Comparison of ENCODE assay signal across 22 mouse cellular contexts in the genomic region with DNA sequence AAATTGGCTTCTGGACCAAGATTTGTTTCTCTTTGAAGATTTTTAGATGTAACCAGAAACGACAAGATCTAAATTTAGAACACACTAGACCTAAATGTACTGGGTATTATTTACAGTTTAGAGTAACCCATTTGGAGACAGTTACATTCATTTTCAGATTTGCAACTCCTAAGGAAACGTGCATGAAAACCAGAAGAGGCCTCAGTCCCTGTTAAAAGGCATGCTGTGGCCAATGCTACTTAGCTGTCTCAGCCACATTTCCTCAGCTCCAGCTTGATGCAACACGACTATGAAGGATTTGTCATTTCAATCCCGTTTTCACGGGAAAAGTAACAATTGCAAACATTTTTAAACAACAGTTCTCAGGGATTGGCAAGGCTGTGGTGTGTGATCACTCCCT. TPM values are rescaled to one million over a fixed set of nuclear protein-coding genes. Genes with fewer than 3 reads are reported as not detected.
DNase-seq lines count a peak whose midpoint lies in the region; ATAC-seq and TF ChIP-seq lines count a peak whose summit lies in the region.
"Had no signal": no experiment of that assay in that cellular context is flagged by ENCODE, and none has a peak within 500 bp of the region (broad histone marks: within the 10 kb centered on the region; RNA-seq: fewer than 3 reads in every experiment).

No protein-coding gene starts in this region.

- H3K27ac ChIP-seq in embryonic facial prominence, embryonic 11.5 days (replicated peaks; ENCODE audit: low read depth, low read length) = no peak overlapping the region
- H3K27ac ChIP-seq in embryonic facial prominence, embryonic 10.5 days (replicated peaks) = no peak overlapping the region
- H3K27ac ChIP-seq in embryonic facial prominence, embryonic 13.5 days = peak overlapping the region; percentile 34; the same call in 1 of the 2 replicates
- no peak overlapping the region for H3K27ac ChIP-seq in midbrain, postnatal 0 days (ENCODE audit: low read depth, low read length)
- no peak overlapping the region for H3K27ac ChIP-seq in hindbrain, embryonic 14.5 days
- H3K27ac ChIP-seq: embryonic facial prominence, embryonic 12.5 days; forebrain, embryonic 12.5 days; gastrocnemius, adult 2 months; heart, embryonic 13.5 days had no signal

- H3K27me3 ChIP-seq in embryonic facial prominence, embryonic 11.5 days (ENCODE audit: control insufficient read depth, insufficient read depth, low read length) = no peaks in the 10 kb centered on the region
- H3K27me3 ChIP-seq in embryonic facial prominence, embryonic 10.5 days (replicated peaks; ENCODE audit: low read depth, poor library complexity, severe bottlenecking) = no peaks in the 10 kb centered on the region
- H3K27me3 ChIP-seq in embryonic facial prominence, embryonic 13.5 days = no peaks in the 10 kb centered on the region
- no peaks in the 10 kb centered on the region for H3K27me3 ChIP-seq in midbrain, postnatal 0 days (ENCODE audit: insufficient read depth, low read length)
- no peaks in the 10 kb centered on the region for H3K27me3 ChIP-seq in hindbrain, embryonic 14.5 days (ENCODE audit: control insufficient read depth, insufficient read depth, low read length)
- H3K27me3 ChIP-seq: CH12.LX; embryonic facial prominence, embryonic 12.5 days; forebrain, embryonic 12.5 days; heart, embryonic 13.5 days had no signal

- H3K9me3 ChIP-seq in embryonic facial prominence, embryonic 11.5 days (replicated peaks; ENCODE audit: control insufficient read depth, low read length) = no peaks in the 10 kb centered on the region
- no peaks in the 10 kb centered on the region for H3K9me3 ChIP-seq in embryonic facial prominence, embryonic 10.5 days
- H3K9me3 ChIP-seq in embryonic facial prominence, embryonic 13.5 days = no peaks in the 10 kb centered on the region
- no peaks in the 10 kb centered on the region for H3K9me3 ChIP-seq in midbrain, postnatal 0 days (ENCODE audit: low read length)
- H3K9me3 ChIP-seq in hindbrain, embryonic 14.5 days (ENCODE audit: control insufficient read depth, low read length) = no peaks in the 10 kb centered on the region
- H3K9me3 ChIP-seq: embryonic facial prominence, embryonic 12.5 days; forebrain, embryonic 12.5 days; heart, embryonic 13.5 days had no signal

- H3K4me2 ChIP-seq in embryonic facial prominence, embryonic 11.5 days (ENCODE audit: low read depth, low read length) = no peak overlapping the region
- no peak overlapping the region for H3K4me2 ChIP-seq in embryonic facial prominence, embryonic 13.5 days
- no peak overlapping the region for H3K4me2 ChIP-seq in midbrain, postnatal 0 days (ENCODE audit: low read depth, low read length, poor library complexity, severe bottlenecking)
- H3K4me2 ChIP-seq in hindbrain, embryonic 14.5 days (replicated peaks) = no peak overlapping the region
- H3K4me2 ChIP-seq: embryonic facial prominence, embryonic 12.5 days; forebrain, embryonic 12.5 days; heart, embryonic 13.5 days had no signal

- H3K9ac ChIP-seq in embryonic facial prominence, embryonic 11.5 days (replicated peaks; ENCODE audit: low read length) = no peak overlapping the region
- no peak overlapping the region for H3K9ac ChIP-seq in embryonic facial prominence, embryonic 13.5 days
- H3K9ac ChIP-seq in midbrain, postnatal 0 days (replicated peaks; ENCODE audit: low read length, poor library complexity, severe bottlenecking) = no peak overlapping the region
- H3K9ac ChIP-seq in hindbrain, embryonic 14.5 days = no peak overlapping the region
- H3K9ac ChIP-seq: embryonic facial prominence, embryonic 12.5 days; forebrain, embryonic 12.5 days; heart, embryonic 13.5 days had no signal

- H3K4me3 ChIP-seq in embryonic facial prominence, embryonic 11.5 days (ENCODE audit: low read depth, low read length) = no peak overlapping the region
- no peak overlapping the region for H3K4me3 ChIP-seq in embryonic facial prominence, embryonic 10.5 days
- H3K4me3 ChIP-seq in embryonic facial prominence, embryonic 13.5 days = no peak overlapping the region
- no peak overlapping the region for H3K4me3 ChIP-seq in midbrain, postnatal 0 days (ENCODE audit: low read depth, low read length)
- no peak overlapping the region for H3K4me3 ChIP-seq in hindbrain, embryonic 14.5 days (replicated peaks; ENCODE audit: low read length)
- H3K4me3 ChIP-seq: embryonic facial prominence, embryonic 12.5 days; forebrain, embryonic 12.5 days; gastrocnemius, adult 2 months; heart, embryonic 13.5 days had no signal

- H3K36me3 ChIP-seq in embryonic facial prominence, embryonic 11.5 days (replicated peaks; ENCODE audit: control insufficient read depth, insufficient read depth, low read depth, low read length) = no peaks in the 10 kb centered on the region
- H3K36me3 ChIP-seq in embryonic facial prominence, embryonic 10.5 days (replicated peaks) = no peaks in the 10 kb centered on the region
- no peaks in the 10 kb centered on the region for H3K36me3 ChIP-seq in embryonic facial prominence, embryonic 13.5 days
- H3K36me3 ChIP-seq in midbrain, postnatal 0 days (ENCODE audit: insufficient read depth, low read length) = no peaks in the 10 kb centered on the region
- H3K36me3 ChIP-seq in hindbrain, embryonic 14.5 days (replicated peaks; ENCODE audit: control insufficient read depth, insufficient read depth) = no peaks in the 10 kb centered on the region
- H3K36me3 ChIP-seq: embryonic facial prominence, embryonic 12.5 days; forebrain, embryonic 12.5 days; heart, embryonic 13.5 days had no signal

- DNase-seq in embryonic facial prominence, embryonic 11.5 days (ENCODE audit: low spot score) = peak; percentile 15
- no peak for DNase-seq in embryonic facial prominence, embryonic 10.5 days (ENCODE audit: low spot score)
- DNase-seq in NIH3T3 (ENCODE audit: low read depth) = peak; percentile 60
- DNase-seq in fibroblast of lung, adult 2 months (ENCODE audit: low read depth) = peak; percentile 80
- DNase-seq in midbrain, postnatal 0 days (ENCODE audit: low spot score) = no peak
- no peak for DNase-seq in hindbrain, embryonic 14.5 days (ENCODE audit: low spot score)
- DNase-seq: adrenal gland, postnatal 10 days; cerebellum, adult 18-20 months; cerebellum, adult 9-11 months; gastrocnemius, adult 2 months; gastrocnemius, postnatal 25 days; heart, postnatal 36 days; kidney, adult 11 months had no signal

- no peak for TF ChIP-seq CTCF in midbrain, postnatal 0 days (IDR thresholded peaks at IDR 0.05)

- no peaks in the 10 kb centered on the region for H3K4me1 ChIP-seq in embryonic facial prominence, embryonic 11.5 days (ENCODE audit: control insufficient read depth, insufficient read depth, low read length)
- peaks cover 6% of the 10 kb centered on the region; the same call in 1 of the 2 replicates for H3K4me1 ChIP-seq in embryonic facial prominence, embryonic 10.5 days
- peaks cover 8% of the 10 kb centered on the region; the same call in 1 of the 2 replicates for H3K4me1 ChIP-seq in embryonic facial prominence, embryonic 13.5 days
- H3K4me1 ChIP-seq in midbrain, postnatal 0 days (ENCODE audit: insufficient read depth, low read length) = no peaks in the 10 kb centered on the region
- no peaks in the 10 kb centered on the region for H3K4me1 ChIP-seq in hindbrain, embryonic 14.5 days (replicated peaks; ENCODE audit: control insufficient read depth, insufficient read depth, low read length)
- H3K4me1 ChIP-seq: embryonic facial prominence, embryonic 12.5 days; forebrain, embryonic 12.5 days; heart, embryonic 13.5 days had no signal

- WGBS in embryonic facial prominence, embryonic 11.5 days = 42% methylated on average over 5 of the region's 5 CpGs
- WGBS in embryonic facial prominence, embryonic 10.5 days = 75% methylated on average over 5 of the region's 5 CpGs
- 32% methylated on average over 5 of the region's 5 CpGs for WGBS in embryonic facial prominence, embryonic 13.5 days
- WGBS in midbrain, postnatal 0 days = 79% methylated on average over 5 of the region's 5 CpGs
- 86% methylated on average over 5 of the region's 5 CpGs for WGBS in hindbrain, embryonic 14.5 days

- no peak for ATAC-seq in embryonic facial prominence, embryonic 11.5 days (replicated peaks; ENCODE audit: insufficient number of reproducible peaks, low FRiP score, low TSS enrichment, low read depth)
- ATAC-seq in embryonic facial prominence, embryonic 13.5 days (ENCODE audit: insufficient number of reproducible peaks, insufficient read depth, low FRiP score, low TSS enrichment, low read depth) = no peak
- ATAC-seq in midbrain, postnatal 0 days (ENCODE audit: low FRiP score) = no peak
- ATAC-seq in monocyte, adult 5-6 weeks (replicated peaks; ENCODE audit: insufficient number of reproducible peaks, low FRiP score, low TSS enrichment, poor library complexity, severe bottlenecking) = no peak
- ATAC-seq in hindbrain, embryonic 14.5 days (ENCODE audit: low FRiP score) = no peak
- ATAC-seq: forebrain, embryonic 16.5 days; hindbrain, embryonic 16.5 days; inflammation-experienced regulatory T-cells, adult 6 months had no signal

RNA-seq across cellular contexts. Expression of a gene that starts 55.9 kb away (rescaled TPM):
- polyA plus RNA-seq in embryonic facial prominence, embryonic 11.5 days (2014; fragmentation: Nextera tagmentation; extraction: Ambion mirVana) = 4.3 and 4.6 TPM in 2 replicates
- 1.6 and 1.8 TPM in 2 replicates for polyA plus RNA-seq in embryonic facial prominence, embryonic 10.5 days (2016; fragmentation: Nextera tagmentation; extraction: Ambion mirVana)
- polyA plus RNA-seq in embryonic facial prominence, embryonic 13.5 days (2015; fragmentation: Nextera tagmentation; extraction: Ambion mirVana) = 12.1 and 16.3 TPM in 2 replicates
- 10.6 and 11.3 TPM in 2 replicates for total RNA-seq in midbrain, postnatal 0 days (2014; rRNA removed)
- polyA plus RNA-seq in midbrain, postnatal 0 days (2015; fragmentation: Nextera tagmentation; extraction: Ambion mirVana) = 2.5 and 2.7 TPM in 2 replicates
- 8.4 to 36.3 TPM (median 31.8 TPM) in 3 replicates for total RNA-seq in monocyte, adult 5-6 weeks (2017)
- polyA plus RNA-seq in hindbrain, embryonic 14.5 days (2014; fragmentation: Nextera tagmentation; extraction: Ambion mirVana) = 6.0 and 6.9 TPM in 2 replicates

Comparison
In these comparisons a context has a peak if more than half of its experiments do, and no peak if none do; other contexts are left out.
1. DNase-seq: peak in embryonic facial prominence, embryonic 11.5 days (single experiment), NIH3T3 (single experiment) and fibroblast of lung, adult 2 months (single experiment); none in embryonic facial prominence, embryonic 10.5 days (single experiment), midbrain, postnatal 0 days (single experiment) and hindbrain, embryonic 14.5 days (single experiment).